Mouse (Mus musculus): ENCODE results near the gene R3hcc1l.

R3hcc1l gene

DNA sequence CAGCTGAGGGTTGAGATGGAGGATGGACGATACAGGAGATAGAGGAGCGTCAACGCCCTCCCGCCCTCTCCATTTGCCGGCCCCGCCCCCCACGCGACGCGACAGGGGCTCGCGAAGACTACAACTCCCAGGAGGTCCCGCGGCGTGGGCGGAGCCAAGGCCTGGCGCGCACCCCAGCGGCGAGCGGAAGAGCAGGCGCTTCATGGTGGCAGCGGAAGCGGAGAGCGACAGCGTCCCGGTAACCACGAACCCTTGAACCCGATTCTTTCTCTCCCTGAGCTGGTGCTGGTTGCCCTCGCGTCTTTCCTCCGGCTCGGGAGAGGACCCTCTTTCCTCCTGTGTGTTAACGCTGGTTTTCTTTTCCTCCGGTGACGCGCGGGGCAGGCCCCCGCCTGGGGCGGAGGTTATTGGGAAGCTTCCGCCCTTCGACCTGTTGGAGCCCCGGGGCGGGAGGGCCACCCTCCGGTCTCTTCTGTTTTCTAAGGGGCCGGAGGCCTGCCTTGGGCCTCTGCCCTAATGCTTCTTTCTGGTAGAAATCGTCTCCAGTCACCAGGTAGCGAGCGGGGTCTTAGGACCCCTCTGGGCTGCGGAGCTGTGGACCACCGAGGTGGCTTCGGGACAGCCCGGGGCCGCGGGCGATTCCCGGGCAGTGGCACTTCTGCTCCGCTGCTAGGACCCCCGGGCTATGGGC is at the start of gene R3hcc1l:
R3hcc1l (plus strand) TSS at position 140 of the 691 bp plus-strand sequence.
- DNase-seq (ENCODE audit: low spot score), result peak; percentile 91

DNA sequence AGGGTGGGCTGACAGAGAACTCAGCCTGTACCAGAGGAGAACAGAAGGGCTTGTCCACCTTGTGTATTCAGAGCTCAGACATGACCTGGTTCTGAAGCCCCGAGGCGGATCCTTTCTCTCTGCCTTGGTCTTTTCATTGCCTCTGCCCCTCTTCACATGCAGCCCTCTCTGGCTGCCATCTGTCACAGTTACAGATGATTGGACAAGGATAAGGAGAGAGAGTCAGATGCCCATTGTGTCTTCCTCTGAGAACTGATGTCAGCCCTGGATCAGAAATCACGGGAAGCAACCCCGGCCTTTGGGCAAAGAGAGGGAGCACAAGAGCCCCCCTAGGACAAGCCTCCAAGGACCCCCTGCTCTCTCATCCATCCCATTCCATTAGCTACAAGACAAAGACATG is 47.0 kb upstream of the R3hcc1l start:
- no peak for DNase-seq (ENCODE audit: low spot score)

DNA sequence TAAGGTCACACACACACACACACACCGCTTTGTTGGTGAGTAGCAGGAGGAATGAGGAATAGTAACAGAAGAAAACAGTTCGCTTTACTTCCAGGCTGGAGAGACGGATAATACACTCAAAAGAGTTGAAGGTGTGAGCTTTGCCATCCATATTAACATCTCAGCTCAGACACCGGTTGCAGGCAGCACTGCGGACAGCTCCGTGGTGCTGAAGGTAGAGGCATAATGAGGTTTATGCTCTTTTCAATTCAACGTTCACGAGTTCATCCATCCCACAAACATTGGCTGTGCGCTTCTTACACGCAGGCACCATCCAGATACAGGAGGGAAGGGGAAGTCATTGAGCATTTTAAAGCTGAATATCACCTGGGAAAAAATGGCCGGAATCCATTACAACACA is 45.7 kb upstream of the R3hcc1l start:
- no peak for DNase-seq (ENCODE audit: low spot score)

DNA sequence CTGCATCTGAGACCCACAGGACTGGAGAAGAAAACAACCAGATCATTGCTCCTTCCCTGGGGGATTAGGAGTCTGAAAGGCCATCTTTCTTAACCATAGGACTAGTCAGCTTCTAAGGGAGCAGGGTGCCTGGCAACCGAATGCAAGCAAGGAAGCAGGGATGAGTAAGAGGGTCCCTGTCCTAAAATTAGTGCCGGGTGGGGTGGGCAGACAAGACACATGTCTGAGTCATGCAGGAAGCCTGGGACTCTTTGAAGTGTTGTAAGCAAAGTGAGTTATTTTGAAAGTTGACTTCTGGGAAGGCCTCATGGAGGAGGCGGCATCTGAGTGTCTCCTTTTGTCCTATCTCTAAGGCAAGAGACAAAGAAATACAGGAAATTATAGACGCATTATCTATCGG is 40.8 kb upstream of the R3hcc1l start:
- DNase-seq (ENCODE audit: low spot score), result no peak

DNA sequence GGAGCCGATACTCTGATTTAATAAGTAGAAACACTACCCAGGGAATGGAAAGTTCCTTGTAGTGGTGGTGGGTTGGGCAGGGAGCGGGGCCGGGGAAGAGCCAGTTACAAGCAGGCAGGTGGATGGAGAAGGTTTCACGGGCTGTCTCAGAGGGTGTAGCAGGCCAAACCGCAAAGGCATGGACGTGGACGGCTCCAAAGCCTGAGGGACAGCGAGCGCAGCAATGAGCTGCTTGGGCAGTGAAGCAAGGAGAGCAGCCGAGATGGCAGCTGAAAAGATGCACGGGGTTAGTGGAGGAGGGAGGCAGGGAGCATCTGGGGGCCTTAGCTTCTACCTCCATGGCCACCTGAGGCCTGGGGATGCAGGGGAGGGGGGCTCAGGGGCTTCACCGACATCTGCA is 40.3 kb upstream of the R3hcc1l start:
- DNase-seq (ENCODE audit: low spot score), result no peak

DNA sequence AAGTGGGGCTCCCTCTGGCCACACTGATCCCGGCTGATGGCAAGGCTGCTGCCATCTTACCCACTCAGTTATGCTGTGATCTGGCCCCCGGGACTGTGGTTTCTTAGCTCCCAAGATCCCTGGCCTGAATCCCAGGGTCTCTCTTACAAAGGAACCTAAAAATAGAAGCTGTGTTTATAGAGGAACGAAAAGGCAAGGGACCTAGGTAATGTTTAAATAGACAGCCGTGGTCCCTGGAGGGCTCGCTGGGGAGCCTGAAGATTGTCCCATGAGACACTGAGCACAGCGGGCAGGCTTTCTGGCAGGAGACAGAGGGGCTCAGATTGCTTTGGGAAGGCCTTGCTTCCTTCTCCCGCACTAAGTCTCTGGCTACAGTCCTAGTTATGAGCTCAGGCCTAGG is 33.1 kb upstream of the R3hcc1l start:
- no peak for DNase-seq (ENCODE audit: low spot score)

DNA sequence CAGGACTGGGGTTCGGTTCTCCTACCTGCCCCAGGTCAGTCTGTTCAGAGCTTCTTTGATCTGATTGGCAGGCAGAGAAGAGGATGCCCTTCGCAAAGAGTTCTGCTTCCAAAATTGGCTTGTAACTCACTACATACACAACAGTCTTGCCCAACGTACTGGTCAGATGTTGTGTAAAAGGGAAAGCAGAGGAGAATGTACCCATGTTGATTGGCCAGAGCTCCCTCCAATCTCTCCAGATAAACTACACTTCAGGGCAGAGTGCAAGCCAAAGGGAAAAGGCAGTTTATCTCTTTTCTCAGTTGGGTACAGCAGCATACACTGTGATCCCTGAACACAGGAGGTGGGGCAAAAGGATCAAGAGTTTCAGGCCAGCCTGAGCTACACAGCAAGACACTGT is 31.3 kb upstream of the R3hcc1l start:
- DNase-seq (ENCODE audit: low spot score), result no peak

DNA sequence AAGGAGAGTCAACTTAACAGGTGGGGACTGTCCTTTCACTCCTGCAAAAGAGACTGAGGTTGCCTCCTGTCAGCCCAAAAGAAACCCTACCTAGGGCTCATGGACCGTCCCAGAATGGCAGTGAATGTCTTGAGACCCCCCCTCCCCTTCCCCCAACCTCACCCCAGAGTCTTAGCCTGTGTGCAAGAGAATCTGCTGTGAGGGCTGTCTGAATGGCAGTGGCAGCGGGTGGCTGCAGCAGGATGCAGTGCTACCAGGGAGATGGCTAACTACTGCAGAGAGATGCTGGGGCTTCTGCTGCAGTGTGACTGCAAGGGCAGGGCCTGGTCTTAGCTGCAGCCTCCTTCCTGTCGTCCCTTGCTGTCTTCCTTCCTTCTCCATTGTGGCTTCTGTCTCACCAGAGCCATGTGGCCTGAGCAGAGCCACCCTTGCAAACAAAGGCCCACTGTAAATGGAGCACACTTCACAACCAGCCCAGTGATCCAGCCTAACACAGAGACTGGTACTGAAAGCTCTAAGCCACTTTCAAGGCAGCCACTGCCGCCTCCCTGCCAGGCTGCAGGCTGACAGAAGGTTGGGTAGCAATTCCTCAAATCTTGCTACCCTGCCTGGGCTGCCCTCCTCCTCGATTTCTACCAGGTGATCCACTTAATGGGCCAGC is 25.2 kb upstream of the R3hcc1l start:
- DNase-seq (ENCODE audit: low spot score), result no peak

DNA sequence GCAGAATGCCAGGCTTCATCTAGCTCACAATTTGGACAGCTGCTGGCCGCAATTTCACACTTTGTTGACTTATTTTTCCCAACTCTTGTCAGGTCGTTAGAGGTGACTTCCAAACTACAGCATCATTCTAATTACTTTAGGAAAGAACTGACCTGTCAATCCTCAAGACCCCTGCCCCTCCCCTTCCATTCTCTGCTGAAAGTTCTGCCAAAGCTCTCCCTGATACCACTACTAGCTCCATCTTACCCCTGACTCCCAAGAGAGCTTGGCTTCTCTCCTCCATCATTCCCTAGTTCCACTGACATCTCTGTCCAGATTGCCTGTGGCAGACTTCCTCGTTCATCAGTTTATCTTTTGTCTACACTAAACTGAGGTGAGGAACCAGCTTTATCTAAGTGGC is 14.4 kb upstream of the R3hcc1l start:
- DNase-seq (ENCODE audit: low spot score), result no peak

DNA sequence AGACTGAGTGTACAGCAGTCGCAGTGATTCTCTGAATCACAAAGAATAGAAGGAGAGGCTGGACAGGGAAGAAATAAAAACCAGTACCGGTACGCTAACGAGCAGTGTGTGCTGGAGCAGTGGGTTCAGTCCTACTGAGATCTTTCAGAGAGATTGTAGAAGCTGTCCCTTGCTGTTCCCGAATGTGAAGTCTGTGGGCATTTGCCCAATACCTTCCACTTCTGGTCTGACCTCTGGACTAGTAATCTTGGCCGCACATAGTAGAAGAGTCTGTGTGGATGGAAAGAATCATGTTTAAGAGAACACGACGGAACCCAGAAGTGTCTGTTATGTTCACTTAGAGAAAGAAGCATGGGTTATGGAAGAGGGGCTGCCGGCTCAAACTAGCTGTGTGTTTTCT is 8.9 kb upstream of the R3hcc1l start:
- no peak for DNase-seq (ENCODE audit: low spot score)

DNA sequence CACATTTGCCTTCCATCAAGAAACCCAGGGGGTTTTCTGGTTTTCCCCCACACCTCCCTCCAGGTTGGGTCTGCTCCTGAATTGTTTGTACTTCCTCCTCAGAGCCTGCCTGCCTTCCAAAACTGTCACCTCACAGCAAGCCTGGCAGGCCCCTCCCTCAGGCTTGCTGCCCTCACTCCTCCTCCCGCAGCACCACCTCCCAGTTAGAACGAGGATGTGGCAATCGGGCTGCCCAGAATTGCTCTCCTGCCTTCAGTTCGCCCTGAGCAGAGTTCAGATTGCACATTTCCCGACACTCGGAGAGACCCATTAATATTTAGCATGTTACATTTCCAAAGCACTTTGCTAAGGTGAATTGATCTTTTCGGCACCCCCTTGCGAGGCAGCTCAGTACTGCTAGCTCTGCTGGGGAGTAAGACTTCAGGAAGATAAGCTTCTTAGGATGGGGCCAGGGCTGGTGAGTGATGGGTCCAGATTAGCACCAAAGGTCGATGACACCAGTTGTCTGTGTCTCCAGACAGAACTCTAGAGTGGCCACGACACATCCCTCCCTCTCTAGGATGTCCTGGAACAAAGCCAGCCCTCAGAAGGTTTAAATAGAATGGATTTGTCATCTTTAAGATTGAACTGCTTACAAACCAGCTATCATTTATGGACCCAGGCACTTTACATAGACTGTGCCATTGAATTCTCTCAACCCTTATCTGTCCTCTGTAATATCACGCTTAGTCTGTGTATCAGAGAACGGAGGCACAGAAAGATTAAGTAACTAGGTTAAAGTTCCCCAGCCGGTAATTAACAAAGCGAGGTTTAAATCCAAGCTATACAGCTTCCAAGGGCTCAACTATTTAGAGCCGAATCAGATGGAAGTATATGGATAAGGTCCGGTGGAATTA is 8.0 kb upstream of the R3hcc1l start:
- DNase-seq (ENCODE audit: low spot score), result no peak

DNA sequence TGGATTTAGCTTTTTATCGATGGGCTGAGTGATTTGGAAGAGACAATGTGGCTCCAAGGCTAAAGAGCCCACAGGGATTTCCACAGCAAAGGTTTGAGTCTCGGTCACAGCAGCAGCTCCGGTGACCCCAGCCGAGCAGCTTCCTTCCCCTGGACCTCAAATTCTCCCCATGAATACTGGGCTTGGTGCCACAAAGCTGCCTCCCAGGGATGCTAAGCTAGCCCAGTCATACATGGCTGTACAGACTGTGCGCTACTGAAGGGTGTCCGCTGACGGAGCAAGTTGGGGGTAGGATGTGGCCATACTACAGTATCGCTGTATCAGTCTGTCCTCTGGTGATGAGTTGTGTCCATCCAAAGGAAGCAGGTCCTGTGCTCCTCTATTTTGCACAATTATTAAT is 2.9 kb upstream of the R3hcc1l start:
- DNase-seq (ENCODE audit: low spot score), result no peak

DNA sequence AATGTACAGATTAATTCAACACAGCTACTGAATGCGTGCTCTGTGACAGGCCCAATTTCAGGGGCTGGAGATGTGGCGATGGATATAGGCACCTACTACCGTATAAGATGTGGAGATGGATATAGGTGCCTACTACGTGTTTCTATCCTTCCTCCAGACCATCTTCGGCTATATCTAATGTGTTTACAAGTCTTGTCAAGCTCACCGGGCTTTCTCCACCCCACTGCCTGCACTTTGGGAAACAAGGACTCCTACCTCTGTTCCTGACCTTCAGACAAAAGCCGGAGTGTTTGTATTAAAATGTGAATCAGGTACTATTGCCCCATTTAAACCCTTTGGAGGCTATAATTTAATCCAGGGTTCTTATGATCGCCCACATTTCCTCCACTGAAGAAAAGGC is 2.4 kb upstream of the R3hcc1l start:
- DNase-seq (ENCODE audit: low spot score), result no peak

DNA sequence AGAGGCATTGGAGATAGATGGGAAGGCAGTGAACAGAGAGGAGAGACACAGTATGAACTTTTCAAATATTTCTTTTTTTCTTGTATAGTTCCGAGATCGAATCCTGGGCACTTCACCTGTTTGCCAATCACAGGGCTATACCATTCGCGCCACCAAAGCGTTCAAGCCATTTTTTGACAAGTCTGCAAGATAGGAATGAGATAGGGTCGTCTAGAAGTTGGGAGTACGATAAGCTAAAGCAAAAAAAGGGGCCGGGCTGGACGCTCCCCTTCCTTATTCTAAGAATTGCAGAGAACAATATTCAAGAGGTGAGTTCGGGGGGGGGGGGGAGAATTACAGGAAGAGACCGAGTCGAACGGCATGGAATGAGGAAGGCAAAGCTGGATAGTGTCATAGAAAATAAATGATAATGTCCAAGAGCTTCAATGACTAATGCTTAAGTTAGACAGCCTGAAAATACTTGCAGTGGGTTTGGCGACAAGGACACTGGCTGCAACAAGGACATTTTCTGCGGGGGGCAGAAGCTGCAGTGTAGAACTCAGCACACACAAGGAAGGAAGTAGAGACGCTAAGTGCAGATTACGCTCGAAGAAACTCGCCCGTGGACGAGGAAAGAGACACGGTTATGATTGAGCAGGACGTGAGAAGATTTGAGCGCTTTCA is 471 bp upstream of the R3hcc1l start:
- no peak for DNase-seq (ENCODE audit: low spot score)

DNA sequence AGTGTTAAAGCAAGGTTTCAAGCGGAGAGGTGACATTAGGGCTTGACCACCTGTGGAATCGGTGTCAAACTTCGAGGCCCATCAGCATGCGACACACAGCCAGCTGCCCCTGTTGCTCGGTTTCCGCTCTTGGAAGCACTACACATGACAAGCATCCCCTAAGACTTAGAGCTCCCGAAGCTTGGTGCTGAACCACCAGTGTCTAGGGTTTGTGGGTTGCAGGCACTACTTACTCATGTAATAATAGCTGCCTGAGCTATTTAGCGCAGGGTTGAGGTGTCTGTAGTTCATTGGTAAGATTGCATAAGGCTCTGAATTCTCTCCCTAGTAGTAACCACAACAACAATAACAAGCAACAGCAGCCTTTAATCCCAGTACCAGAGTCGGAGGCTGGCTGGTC is 1.2 kb downstream of the R3hcc1l start:
- DNase-seq (ENCODE audit: low spot score), result no peak

DNA sequence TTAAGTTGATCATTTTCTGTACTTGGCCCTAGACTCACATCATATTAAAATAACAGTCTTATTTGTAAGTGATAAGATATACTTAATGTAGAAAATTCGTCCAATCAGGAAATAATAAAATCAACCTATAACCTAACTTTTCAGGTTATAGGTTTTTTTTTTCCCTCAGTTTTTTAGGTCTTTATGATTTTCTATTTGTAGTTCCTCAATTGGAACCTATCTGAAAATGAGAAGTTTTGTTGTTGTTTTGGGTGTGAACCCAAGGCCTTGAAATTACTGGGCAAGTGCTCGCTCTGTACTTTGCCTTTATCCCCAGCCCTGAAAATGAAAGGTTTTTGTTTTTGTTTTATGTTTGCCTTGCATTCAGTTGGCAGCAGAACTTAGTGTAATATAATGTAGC is 6.1 kb downstream of the R3hcc1l start:
- no peak for DNase-seq (ENCODE audit: low spot score)

DNA sequence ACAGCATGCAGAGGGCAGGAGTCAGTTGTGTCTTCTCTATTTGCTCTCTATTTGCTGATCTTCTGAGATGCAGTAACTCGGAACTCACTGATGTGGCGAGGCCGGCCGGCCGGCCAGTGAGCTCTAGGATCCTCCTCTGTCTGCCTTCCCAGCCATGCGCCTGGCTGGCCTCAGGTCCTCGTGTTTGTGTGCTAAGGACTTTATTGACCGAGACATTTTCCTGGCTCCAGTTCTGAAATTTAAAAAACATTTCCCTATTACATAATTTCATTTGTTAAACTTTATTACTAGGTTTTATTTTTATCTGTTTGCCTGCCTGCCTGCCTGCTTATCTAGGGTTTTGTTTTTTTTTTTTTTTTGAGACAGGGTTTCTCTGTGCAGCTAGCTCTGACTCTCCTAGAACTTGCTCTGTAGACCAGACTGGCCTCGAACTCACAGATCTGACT is 11.5 kb downstream of the R3hcc1l start:
- DNase-seq (ENCODE audit: low spot score), result no peak

DNA sequence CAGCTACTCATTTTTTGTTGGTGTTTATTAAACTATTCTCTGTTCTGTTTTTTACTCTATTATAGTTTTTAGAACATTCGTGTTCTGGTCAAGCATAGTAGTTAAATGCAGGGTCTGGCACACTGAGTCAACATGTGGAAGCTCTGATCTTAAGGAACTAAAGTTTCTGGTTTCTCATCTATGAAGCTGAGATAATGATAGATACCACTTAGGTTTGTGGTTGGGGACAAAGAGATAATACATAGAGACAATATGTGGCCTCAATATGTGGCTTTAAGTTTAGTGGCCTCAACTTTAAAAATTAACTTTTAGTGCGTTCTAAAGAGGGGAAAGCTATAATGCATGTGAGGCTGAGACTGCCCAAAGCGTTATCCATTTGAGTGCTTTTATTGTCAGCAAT is 15.9 kb downstream of the R3hcc1l start:
- no peak for DNase-seq (ENCODE audit: low spot score)

DNA sequence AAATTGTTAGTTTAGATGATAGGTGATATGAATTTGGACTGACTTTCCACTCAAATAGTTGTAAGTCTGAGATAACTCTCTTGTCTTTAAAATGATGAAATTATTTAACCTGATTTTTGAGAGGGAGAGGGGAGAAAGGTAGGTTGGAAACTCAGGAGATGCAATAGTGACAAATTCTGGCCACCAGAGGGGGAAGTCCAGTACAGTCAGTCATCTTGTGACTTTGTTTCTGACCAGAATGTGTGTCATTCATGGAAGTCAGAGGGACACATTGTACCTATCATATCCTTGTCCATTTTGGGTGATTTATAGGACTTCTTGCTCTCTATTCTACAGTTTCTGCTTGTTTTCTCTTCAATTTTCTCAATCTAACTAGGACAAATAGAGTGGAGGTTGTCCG is 19.0 kb downstream of the R3hcc1l start:
- no peak for DNase-seq (ENCODE audit: low spot score)

DNA sequence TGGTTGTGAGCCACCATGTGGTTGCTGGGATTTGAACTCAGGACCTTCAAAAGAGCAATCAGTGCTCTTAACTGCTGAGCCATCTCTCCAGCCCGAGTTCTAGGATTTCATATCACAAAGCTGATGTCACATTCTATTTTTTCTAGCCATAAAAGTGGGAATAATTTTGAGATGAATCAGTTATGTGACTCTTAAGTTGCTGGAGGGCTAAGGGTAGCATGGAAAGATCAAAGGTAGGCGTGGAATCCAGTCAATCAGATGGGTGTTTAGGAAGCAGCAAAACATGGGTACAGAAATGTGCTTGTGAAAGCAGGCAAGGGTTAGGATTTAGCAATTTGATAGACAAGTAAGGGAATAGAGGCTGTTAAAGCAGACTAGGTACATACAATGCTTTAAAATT is 20.4 kb downstream of the R3hcc1l start:
- no peak for DNase-seq (ENCODE audit: low spot score)

DNA sequence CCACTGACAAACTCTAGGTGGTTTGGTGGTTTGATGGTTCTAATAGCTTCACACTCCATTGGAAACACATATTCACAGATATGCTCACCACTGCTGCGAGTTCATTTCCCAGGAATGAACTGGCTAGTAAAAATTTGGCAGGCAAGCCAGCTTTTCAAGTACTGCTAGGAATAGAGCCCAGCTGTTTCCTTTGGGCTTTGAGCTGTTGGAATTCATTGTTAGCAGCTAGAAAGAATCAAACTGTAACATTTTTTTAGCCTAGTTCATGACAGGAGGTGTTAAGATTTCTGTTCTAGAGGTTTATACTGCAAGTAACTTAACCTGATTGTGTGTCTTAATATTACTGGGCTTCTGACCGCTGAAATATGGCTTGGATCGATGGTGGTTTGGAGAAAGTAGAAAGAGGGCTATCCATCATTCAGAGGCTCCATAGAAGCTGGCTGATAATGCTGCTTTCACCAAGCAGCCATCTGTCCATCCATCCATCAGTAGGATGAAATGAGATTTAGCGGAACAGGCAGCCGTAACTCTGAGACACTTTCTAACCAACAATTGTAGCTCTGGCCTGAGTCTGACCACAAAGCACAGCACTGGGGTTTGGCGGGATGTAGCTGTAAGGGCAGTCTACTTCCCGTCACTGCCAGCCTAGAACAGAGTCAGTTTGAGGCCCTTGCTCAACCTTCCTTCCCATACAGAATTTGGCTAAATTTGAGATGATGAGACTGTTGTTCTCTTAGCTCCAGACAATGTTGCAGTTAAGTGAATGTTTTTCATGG is 21.0 kb downstream of the R3hcc1l start:
- no peak for DNase-seq (ENCODE audit: low spot score)

DNA sequence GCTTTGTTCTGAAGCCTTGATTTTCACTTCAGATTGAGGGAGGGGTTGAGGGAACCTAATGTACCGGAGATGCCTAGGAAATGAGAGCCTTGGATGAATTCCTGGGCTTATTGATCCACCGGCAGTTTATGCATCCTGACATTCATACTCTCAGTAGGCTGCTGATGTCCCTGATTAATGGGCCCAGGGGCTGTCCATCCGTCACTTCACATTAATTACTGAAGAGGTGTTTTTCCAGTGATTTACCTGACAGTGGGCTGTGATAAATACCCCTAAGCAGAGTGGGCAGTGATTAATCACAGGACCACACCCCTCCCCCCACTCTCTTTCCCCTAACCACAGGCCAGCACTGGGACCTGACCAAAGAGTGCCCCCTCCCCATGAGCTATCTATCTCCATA is 22.1 kb downstream of the R3hcc1l start:
- no peak for DNase-seq (ENCODE audit: low spot score)

All from ovary, postnatal 10 days (tissue).